Mouse (Mus musculus) adrenal gland, adult (tissue): Measurements from ENCODE around the gene Gm2244.
"Not testable (repeated sequence)": the region's sequence is repeated elsewhere in the genome, so short reads cannot be mapped to it uniquely, and the experiment has no call there.

Experiments used
- DNase-seq, 2 experiments: peaks; one replicate each; pipeline ENCODE4 v3.0.0; 2022 to 2023; ENCODE audit warnings: low spot score in 1 of 2; ENCODE audit not compliant: inconsistent age in 2 of 2

Gene Gm2244

GRCm38 (mm10) chr14:19549863-19550262 is at the start of gene Gm2244:
TSS of gene Gm2244 (minus strand) at chr14:19549963.
- DNase-seq, result not testable (repeated sequence)

GRCm38 (mm10) chr14:19584804-19585667 is 35.3 kb upstream of the Gm2244 start, which contains the start of gene Gm2237:
TSS of gene Gm2237 (minus strand) at chr14:19585135.
- DNase-seq, result peak; percentile 30 to 67
